Mouse (Mus musculus): ENCODE measurements around the gene Tmem181a.
A peak's percentile ranks its signal among the peaks of the same experiment; 100 is the strongest.
"Not testable (repeated sequence)": the region's sequence is repeated elsewhere in the genome, so short reads cannot be mapped to it uniquely, and the experiment has no call there.

Tmem181a gene

GRCm38 (mm10) chr17:6306503-6306902 lies 49.8 kb downstream of the Tmem181a start:
- not testable (repeated sequence) for DNase-seq

DNA sequence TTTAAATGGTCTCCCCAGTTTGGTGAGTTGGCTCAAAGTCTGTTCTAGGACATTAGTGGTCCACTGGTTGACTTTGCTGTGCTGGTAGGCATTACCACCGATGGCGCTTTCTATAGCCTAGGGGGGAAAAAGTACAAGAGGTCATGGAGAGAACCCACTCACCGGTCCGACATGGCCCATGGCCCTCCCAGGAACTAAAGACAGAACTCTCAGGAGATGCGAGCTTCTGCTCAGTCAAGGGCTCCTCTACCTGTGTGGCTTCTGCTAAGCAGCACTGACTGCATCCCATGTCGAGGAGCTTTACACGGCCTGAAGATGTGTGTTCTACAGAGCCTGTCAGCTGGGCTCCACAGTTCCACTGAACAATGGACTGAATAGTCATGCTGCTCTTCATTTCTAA lies 55.1 kb downstream of the Tmem181a start:
- DNase-seq, result not testable (repeated sequence)

DNA sequence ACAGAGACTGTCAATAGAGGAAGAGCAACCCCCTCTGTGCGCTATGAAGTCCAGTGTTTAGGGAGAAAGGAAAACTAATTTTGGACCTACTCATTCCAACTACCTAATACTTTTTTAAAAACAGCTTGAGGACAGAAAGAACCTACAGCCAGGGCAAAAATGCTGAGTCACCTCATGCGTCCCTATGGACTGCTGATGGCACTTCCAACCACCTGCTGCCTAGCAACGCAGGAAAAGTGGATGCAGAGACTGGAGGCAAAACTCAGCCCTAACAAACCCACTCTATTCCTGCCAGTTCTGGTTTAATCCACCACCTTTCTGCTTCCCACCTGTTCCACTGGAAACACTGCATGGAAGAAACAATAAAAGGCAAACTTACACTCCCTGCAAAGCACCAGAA lies 56.1 kb downstream of the Tmem181a start:
- peak in 1 of 2 experiments; percentile 22 for DNase-seq

GRCm38 (mm10) chr17:6314493-6314892 lies 57.8 kb downstream of the Tmem181a start:
- DNase-seq, result not testable (repeated sequence)

DNA sequence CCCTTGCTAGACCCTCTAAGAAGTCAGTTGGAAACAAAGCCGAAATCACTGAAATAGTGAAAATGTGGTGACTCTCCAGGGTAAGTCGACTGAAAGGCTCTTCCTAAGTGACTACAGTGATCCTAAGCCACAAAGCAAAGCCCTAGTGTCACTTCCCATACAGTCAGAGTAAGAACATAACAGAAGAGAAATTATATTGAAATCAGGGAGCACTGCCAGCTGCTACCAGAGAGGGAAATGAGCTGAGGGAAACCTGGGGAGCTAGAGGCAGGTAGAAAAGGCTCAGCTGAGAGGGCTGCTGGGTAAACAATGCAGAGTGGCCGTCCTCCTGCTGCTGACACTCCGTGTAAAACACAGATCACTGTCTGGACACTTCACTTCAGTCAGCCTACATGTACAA lies 59.0 kb downstream of the Tmem181a start:
- not testable (repeated sequence) for DNase-seq

DNA sequence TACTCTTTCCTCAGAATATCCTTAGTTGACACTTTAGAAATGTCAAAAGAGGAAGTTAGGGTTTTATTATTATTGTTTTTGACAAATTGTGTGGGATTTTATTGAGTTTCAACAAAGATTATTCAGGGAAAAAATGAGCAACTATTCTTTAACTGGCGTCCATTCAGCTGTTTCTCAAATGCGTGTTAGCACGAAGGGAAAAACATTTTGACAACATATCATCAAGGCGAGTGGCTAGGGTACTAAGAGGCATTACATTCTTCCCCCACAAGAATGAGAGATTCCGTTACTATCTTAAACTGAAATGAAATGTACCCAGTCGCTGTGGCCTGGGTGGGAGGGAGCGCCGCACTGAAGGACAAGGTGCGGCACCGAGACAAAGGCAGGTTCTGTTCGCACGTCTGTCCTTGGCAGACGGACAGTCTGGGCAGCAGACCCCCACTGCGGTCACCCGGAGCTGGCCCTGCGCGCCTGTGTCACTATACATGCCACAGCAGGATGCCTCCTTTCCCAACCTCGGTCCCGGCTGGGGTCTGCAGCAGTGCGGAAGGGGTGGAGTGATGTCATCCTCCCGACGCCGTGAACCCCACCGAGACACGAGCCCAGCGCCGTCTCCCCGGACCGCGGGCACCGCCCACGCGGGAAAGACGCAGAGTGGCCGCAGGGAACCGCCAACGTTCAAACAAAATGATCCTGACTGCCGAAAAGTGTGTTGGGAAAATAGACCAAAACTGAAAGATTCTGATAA lies 59.9 kb downstream of the Tmem181a start:
- peak; percentile 59 to 64 for DNase-seq

DNA sequence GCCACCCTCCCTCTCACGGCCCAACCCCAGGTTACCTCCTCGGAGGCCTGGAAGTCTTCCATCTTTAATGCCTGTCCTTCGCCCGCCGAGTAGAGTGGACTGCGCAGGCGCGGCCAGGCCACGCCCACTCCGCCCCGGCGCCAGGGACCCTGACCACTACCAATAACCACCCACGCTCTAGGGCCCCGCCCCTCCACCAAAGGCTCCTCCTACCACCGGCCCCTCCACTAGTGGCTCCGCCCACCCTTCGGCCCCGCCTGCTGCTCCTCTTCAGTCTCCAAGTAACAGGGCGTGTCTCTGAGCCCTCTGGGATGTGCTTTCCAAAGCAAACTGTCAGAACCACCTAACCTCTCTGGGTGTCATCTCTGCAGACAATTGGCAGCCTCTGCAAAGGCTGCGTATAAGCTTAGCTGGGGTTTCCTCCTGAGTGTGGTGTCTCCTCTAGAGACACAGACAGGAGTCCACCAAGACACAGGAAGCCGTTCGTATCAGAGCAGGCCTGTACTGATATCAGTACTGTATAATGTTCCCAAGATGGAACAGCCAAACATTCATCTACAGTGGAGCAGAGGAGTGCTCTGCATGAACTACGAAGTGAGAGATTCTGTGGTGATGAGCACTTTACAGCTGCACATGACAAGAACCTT lies 60.8 kb downstream of the Tmem181a start, which contains the start of gene Dynlt1a:
Gene Dynlt1a, minus strand, starts transcription at position 162 of the 647 bp plus-strand sequence.
- DNase-seq, result peak; percentile 96 to 98

DNA sequence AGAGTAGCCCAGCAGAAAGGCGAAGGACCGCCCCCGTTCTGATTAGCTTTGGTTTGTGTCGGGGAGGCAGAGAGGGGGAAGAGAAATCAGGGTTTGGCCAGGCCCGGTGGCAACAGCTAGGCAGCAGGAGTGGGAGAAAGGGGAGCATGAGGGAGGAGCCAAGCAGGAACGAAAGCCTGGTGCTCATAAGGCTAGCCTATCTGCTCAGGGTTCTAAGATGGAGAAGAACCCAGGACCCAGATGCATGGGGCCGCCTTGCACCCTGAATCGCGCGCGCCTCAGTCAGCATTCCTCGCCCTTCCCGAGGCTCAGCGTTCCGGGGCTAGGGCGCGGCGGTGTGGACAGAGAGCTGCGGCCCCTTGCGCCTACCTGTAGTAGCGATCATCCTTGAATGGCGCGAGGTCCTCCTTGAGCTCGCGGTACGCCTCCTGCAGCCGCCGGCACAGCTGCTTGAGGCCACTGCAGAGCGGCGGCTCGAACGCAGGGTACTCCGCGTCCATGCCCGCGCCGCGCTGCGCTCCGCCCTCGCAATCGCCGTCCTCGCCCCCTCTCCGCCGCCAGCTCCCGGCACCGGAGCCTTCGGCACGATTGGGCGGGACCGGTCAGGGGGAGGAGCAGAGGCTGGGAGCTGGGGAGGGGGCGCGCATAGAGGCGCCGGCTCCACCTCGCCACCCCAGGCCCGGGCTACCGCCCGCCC lies 64.6 kb downstream of the Tmem181a start:
- DNase-seq, result not testable (repeated sequence)

DNA sequence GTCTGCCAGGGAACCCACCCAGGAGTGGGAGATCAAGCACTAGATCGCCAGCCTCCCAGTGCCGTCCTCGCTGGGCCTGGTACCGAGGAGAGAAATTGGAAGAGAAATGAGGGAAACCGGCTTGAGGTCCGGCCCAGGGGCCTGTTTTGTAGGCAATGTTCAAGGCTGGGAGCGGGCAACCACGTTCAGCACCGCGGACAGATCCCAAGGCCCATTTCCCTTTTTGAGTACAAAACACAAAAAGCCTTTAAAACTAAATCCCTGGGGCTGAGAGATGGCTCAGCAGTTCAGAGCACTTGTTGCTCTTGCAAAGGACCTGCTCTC lies 65.1 kb downstream of the Tmem181a start:
- DNase-seq, result not testable (repeated sequence)

- not testable (repeated sequence) for DNase-seq
Observed at GRCm38 (mm10) chr17:6325021-6325420, 68.4 kb downstream of the Tmem181a start.

DNA sequence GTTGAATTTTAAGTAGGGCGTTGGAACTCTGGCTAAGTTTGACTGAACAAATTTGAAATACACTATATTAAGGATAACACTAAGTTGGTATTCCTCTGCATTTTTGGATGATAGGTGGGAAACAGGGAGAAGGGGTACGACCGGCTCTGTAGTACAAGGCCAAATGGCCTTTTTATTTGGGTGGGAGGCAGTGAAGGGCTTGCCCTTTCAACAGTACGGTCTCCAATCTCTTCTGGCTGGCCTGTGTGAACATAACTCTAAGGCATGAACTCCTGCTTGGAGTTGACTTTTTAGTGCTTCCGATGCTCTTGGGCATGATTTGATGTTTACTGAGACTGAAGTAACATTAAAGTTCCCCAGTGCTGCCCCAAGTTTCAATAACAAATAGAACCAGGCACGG lies 68.9 kb downstream of the Tmem181a start:
- DNase-seq, result not testable (repeated sequence)

GRCm38 (mm10) chr17:6327554-6327953 lies 70.9 kb downstream of the Tmem181a start:
- DNase-seq, result not testable (repeated sequence)

GRCm38 (mm10) chr17:6328997-6329396 lies 72.3 kb downstream of the Tmem181a start:
- not testable (repeated sequence) for DNase-seq

DNA sequence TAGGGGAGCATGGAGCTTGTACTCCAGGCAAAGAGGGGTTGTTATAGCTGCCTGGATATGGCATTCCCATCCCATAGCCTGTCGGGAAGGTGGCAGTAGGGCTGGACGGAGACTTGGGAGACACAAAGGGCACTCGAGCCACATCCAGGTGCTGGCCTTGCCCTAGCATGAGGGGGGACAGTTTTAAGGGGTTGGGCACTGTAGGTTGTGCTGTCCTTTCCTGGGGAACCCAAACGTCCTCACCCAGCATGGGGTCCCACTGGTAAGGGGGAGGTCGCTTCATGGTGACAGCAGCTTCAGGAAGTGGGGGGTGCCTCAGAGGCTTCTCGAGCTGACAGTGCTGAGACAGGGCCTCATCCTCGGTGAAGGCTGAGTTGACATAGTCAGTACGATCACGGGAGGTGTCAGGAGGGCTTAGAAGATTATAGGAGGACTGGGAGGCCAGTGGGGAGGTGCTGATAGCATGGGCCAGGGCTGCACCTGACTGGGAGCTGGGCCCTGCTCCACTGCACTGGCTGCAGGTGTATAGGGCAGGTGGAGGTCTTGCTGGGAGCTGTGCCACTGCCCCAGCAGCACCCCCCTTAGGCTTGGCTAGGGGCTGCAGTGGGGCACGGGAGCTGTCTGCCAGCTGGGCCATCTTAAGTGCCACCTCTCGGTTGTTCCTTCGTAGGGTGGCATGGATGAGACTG lies 86.1 kb downstream of the Tmem181a start:
- DNase-seq, result not testable (repeated sequence)

GRCm38 (mm10) chr17:6355256-6355655 lies 98.6 kb downstream of the Tmem181a start:
- DNase-seq, result peak in 1 of 2 experiments; percentile 1

All from lung, adult 18-20 months (tissue).